Mouse (Mus musculus) hindbrain, embryonic 12.5 days (tissue): ENCODE measurements around the gene Alkbh8. TPM values are rescaled to one million over a fixed set of nuclear protein-coding genes. Genes with fewer than 3 reads are reported as not detected.
"Not testable (repeated sequence)": the region's sequence is repeated elsewhere in the genome, so short reads cannot be mapped to it uniquely, and the experiment has no call there.

Experiments
- ATAC-seq: fragments of 200-750 bp; cut with Nextera tagmentation; 2 replicates; pipeline ENCODE4 v1.8.0; 2017; ENCODE audit warnings: moderate TSS enrichment; ENCODE audit not compliant: low FRiP score
- H3K27ac ChIP-seq: fragments of 300-500 bp; sonication (generic); 2 replicates; pipeline ENCODE4 v1.5.1; 2016; ENCODE audit warnings: mild to moderate bottlenecking
- H3K27me3 ChIP-seq: fragments of 300-500 bp; sonication (generic); 2 replicates; pipeline ENCODE4 v1.6.1; 2016; ENCODE audit warnings: mild to moderate bottlenecking
- H3K36me3 ChIP-seq: fragments of 300-500 bp; sonication (generic); 2 replicates; pipeline ENCODE4 v1.6.1; 2016; ENCODE audit warnings: mild to moderate bottlenecking
- H3K4me1 ChIP-seq: fragments of 300-500 bp; sonication (generic); 2 replicates; pipeline ENCODE4 v1.6.1; 2016
- H3K4me2 ChIP-seq: fragments of 300-500 bp; sonication (generic); replicated peaks from 2 replicates; pipeline ENCODE4 v1.6.1; 2016; ENCODE audit warnings: mild to moderate bottlenecking
- H3K4me3 ChIP-seq: fragments of 300-500 bp; sonication (generic); 2 replicates; pipeline ENCODE4 v1.5.1; 2016; ENCODE audit warnings: mild to moderate bottlenecking
- H3K9ac ChIP-seq: fragments of 300-500 bp; sonication (generic); 2 replicates; pipeline ENCODE4 v1.6.1; 2016; ENCODE audit warnings: mild to moderate bottlenecking, moderate library complexity
- H3K9me3 ChIP-seq: fragments of 300-500 bp; sonication (generic); replicated peaks from 2 replicates; pipeline ENCODE4 v1.6.1; 2016; ENCODE audit warnings: mild to moderate bottlenecking
- WGBS: fragments of 180-500 bp; shearing (Covaris S2); methylation state at CpG from one replicate; pipeline ENCODE4 v1.1.7; 2016; 5-methylcytosine and 5-hydroxymethylcytosine counted together
- polyA plus RNA-seq: library from polyadenylated mRNA; unstranded; fragments of >200 nt; fragmentation: Nextera tagmentation; extraction: Ambion mirVana; gene quantifications from 2 replicates; pipeline ENCODE4 v1.2.1, GENCODE M21; 2016

Alkbh8 gene
- polyA plus RNA-seq, 1 experiment from 2014 or later = 50.4 TPM

GRCm38 (mm10) chr9:3403251-3404208 is 68.6 kb downstream of the Alkbh8 start, which contains the start of gene Cwf19l2:
Gene Cwf19l2 (plus strand): TSS chr9:3403592.
- ATAC-seq = peak; percentile 96
- peak within 1 kb of the TSS; percentile 55; the same call in 1 of the 2 replicates for H3K27ac ChIP-seq

GRCm38 (mm10) chr9:3404372-3404771 is 69.4 kb downstream of the Alkbh8 start:
- Histone ChIP-seq H3K36me3 (no peaks in the 10 kb centered on the region), H3K9ac (peak overlapping the region; percentile 67), H3K4me3 (peak overlapping the region; percentile 52), H3K9me3 (no peaks in the 10 kb centered on the region), H3K4me1 (0 out of 2 replicates have a peak, but pooled peaks cover 2% of the 10 kb centered on the region), H3K27ac (0 out of 2 replicates have a peak overlapping the region, but pooled peaks have one; percentile 55), H3K4me2 (peak overlapping the region; percentile 61), H3K27me3 (no peaks in the 10 kb centered on the region)
- WGBS = 2% methylated on average over 13 of the region's 13 CpGs
- peak; percentile 18; the same call in 1 of the 2 replicates for ATAC-seq

More at GRCm38 (mm10) chr9:3403251-3404208, 68.6 kb downstream of the Alkbh8 start, which contains the start of gene Cwf19l2:
- H3K27me3 ChIP-seq = no peaks in the 10 kb centered on the region
- under 1% methylated on average over 28 of the region's 28 CpGs for WGBS
- 0 out of 2 replicates have a peak, but pooled peaks cover 2% of the 10 kb centered on the region for H3K4me1 ChIP-seq
- H3K9ac ChIP-seq = peak within 1 kb of the TSS; percentile 67
- H3K4me3 ChIP-seq = peak within 1 kb of the TSS; percentile 52
- H3K9me3 ChIP-seq = no peaks in the 10 kb centered on the region
- no peaks in the 10 kb centered on the region for H3K36me3 ChIP-seq
- H3K4me2 ChIP-seq = peak within 1 kb of the TSS; percentile 61

GRCm38 (mm10) chr9:3439555-3440300 is 104.8 kb downstream of the Alkbh8 start:
- not testable (repeated sequence) for H3K4me2 ChIP-seq, H3K4me3 ChIP-seq, H3K4me1 ChIP-seq, H3K27me3 ChIP-seq, H3K9ac ChIP-seq, H3K9me3 ChIP-seq, H3K36me3 ChIP-seq, H3K27ac ChIP-seq, ATAC-seq
- WGBS = 84% methylated on average over 6 of the region's 6 CpGs

Other genes with a start within 250 kb of the Alkbh8 start
- gene Cwf19l2, start 68.5 kb downstream of the Alkbh8 start, polyA plus RNA-seq = 16.2 and 16.8 TPM in 2 replicates
- gene Gucy1a2, start 197.6 kb downstream of the Alkbh8 start, polyA plus RNA-seq = 3.6 TPM in 2 replicates